Mouse (Mus musculus) embryonic facial prominence, embryonic 13.5 days (tissue): ENCODE measurements around the gene Pced1b. TPM values are rescaled to one million over a fixed set of nuclear protein-coding genes. Genes with fewer than 3 reads are reported as not detected.

ENCODE experiments used
- ATAC-seq: fragments of 200-750 bp; cut with Nextera tagmentation; 2 replicates; pipeline ENCODE4 v1.8.0; 2017; ENCODE audit warnings: low read depth; ENCODE audit not compliant: insufficient number of reproducible peaks, insufficient read depth, low FRiP score, low TSS enrichment
- H3K27ac ChIP-seq: fragments of 300-500 bp; sonication (generic); 2 replicates; pipeline ENCODE4 v1.5.1; 2015; ENCODE audit warnings: moderate library complexity, mild to moderate bottlenecking, inconsistent platforms
- H3K27me3 ChIP-seq: fragments of 300-500 bp; sonication (generic); 2 replicates; pipeline ENCODE4 v1.6.1; 2015; ENCODE audit warnings: mild to moderate bottlenecking, inconsistent platforms
- H3K36me3 ChIP-seq: fragments of 300-500 bp; sonication (generic); 2 replicates; pipeline ENCODE4 v1.6.1; 2015; ENCODE audit warnings: mild to moderate bottlenecking, inconsistent platforms
- H3K4me1 ChIP-seq: fragments of 300-500 bp; sonication (generic); 2 replicates; pipeline ENCODE4 v1.6.1; 2015; ENCODE audit warnings: inconsistent platforms
- H3K4me2 ChIP-seq: fragments of 300-500 bp; sonication (generic); 2 replicates; pipeline ENCODE4 v1.6.1; 2015; ENCODE audit warnings: moderate library complexity, mild to moderate bottlenecking, inconsistent platforms
- H3K4me3 ChIP-seq: fragments of 300-500 bp; sonication (generic); 2 replicates; pipeline ENCODE4 v1.5.1; 2015; ENCODE audit warnings: mild to moderate bottlenecking, inconsistent platforms
- H3K9ac ChIP-seq: fragments of 300-500 bp; sonication (generic); 2 replicates; pipeline ENCODE4 v1.6.1; 2015; ENCODE audit warnings: mild to moderate bottlenecking, inconsistent platforms
- H3K9me3 ChIP-seq: fragments of 300-500 bp; sonication (generic); 2 replicates; pipeline ENCODE4 v1.6.1; 2016; ENCODE audit warnings: inconsistent platforms
- WGBS: fragments of 180-500 bp; shearing (Covaris S2); methylation state at CpG from one replicate; pipeline ENCODE4 v1.1.7; 2015; ENCODE audit warnings: mixed read lengths; 5-methylcytosine and 5-hydroxymethylcytosine counted together
- polyA plus RNA-seq: library from polyadenylated mRNA; unstranded; fragments of >200 nt; fragmentation: Nextera tagmentation; extraction: Ambion mirVana; gene quantifications from 2 replicates; pipeline ENCODE4 v1.2.1, GENCODE M21; 2015

The Pced1b gene
- polyA plus RNA-seq, 1 experiment from 2014 or later = 3.3 TPM

GRCm38 (mm10) chr15:97323466-97323865 lies 76.6 kb downstream of the Pced1b start:
- no peak overlapping the region for H3K27ac ChIP-seq
- H3K27me3 ChIP-seq = no peaks in the 10 kb centered on the region
- no peaks in the 10 kb centered on the region for H3K36me3 ChIP-seq
- no peak overlapping the region for H3K9ac ChIP-seq
- no peak overlapping the region for H3K4me3 ChIP-seq
- no peak for ATAC-seq
- peaks cover 6% of the 10 kb centered on the region; the same call in 1 of the 2 replicates for H3K9me3 ChIP-seq
- H3K4me1 ChIP-seq = no peaks in the 10 kb centered on the region
- 78% methylated on average over 24 of the region's 24 CpGs for WGBS
- no peak overlapping the region for H3K4me2 ChIP-seq

- Histone ChIP-seq H3K36me3 (no peaks in the 10 kb centered on the region), H3K9me3 (peaks cover 6% of the 10 kb centered on the region; the same call in 1 of the 2 replicates), H3K4me3 (no peak overlapping the region), H3K4me2 (no peak overlapping the region), H3K9ac (no peak overlapping the region), H3K4me1 (no peaks in the 10 kb centered on the region), H3K27me3 (no peaks in the 10 kb centered on the region), H3K27ac (no peak overlapping the region)
- ATAC-seq = no peak
- 65% methylated on average over 9 of the region's 9 CpGs for WGBS
Observed at GRCm38 (mm10) chr15:97324311-97324710, 77.4 kb downstream of the Pced1b start.

DNA sequence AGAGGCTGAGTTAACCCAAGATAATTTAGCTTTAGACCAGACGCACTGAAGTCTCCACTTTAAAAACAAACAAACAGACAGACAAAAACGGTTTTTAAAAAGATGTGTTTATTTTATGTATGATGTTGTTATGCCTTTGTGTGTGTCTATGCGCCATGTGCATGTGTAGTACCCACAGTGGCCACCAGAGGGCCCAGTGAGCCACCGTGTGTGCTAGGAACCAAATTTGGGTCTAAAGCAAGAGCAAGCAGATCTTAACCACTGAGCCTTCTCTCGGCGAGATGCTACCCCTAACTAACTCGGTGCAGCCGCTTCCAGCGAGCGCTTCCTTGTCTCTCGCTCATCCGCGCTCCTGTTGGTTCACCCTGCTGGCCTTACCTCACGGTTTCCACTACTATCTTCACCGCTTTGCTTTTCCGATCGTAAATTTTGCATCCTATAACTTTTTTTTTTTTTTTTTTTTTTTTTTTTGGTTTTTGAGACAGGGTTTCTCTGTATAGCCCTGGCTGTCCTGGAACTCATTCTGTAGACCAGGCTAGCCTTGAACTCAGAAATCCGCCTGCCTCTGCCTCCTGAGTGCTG lies 80.7 kb downstream of the Pced1b start:
- no peak overlapping the region for H3K27ac ChIP-seq
- no peak overlapping the region for H3K9ac ChIP-seq
- WGBS = 68% methylated on average over 18 of the region's 18 CpGs
- ATAC-seq = no peak
- no peak overlapping the region for H3K4me2 ChIP-seq
- no peaks in the 10 kb centered on the region for H3K4me1 ChIP-seq
- H3K36me3 ChIP-seq = no peaks in the 10 kb centered on the region
- no peaks in the 10 kb centered on the region for H3K27me3 ChIP-seq
- H3K9me3 ChIP-seq = peaks cover 6% of the 10 kb centered on the region; the same call in 1 of the 2 replicates
- H3K4me3 ChIP-seq = no peak overlapping the region

- H3K36me3 ChIP-seq = no peaks in the 10 kb centered on the region
- peaks cover under 1% of the 10 kb centered on the region; the same call in 1 of the 2 replicates for H3K9me3 ChIP-seq
- H3K4me2 ChIP-seq = no peak overlapping the region
- H3K4me3 ChIP-seq = no peak overlapping the region
- no peak overlapping the region for H3K9ac ChIP-seq
- H3K27ac ChIP-seq = no peak overlapping the region
- no peaks in the 10 kb centered on the region for H3K27me3 ChIP-seq
- WGBS = 72% methylated on average over 9 of the region's 9 CpGs
- ATAC-seq = no peak
- H3K4me1 ChIP-seq = no peaks in the 10 kb centered on the region
Observed at GRCm38 (mm10) chr15:97332582-97332981, 85.7 kb downstream of the Pced1b start.

DNA sequence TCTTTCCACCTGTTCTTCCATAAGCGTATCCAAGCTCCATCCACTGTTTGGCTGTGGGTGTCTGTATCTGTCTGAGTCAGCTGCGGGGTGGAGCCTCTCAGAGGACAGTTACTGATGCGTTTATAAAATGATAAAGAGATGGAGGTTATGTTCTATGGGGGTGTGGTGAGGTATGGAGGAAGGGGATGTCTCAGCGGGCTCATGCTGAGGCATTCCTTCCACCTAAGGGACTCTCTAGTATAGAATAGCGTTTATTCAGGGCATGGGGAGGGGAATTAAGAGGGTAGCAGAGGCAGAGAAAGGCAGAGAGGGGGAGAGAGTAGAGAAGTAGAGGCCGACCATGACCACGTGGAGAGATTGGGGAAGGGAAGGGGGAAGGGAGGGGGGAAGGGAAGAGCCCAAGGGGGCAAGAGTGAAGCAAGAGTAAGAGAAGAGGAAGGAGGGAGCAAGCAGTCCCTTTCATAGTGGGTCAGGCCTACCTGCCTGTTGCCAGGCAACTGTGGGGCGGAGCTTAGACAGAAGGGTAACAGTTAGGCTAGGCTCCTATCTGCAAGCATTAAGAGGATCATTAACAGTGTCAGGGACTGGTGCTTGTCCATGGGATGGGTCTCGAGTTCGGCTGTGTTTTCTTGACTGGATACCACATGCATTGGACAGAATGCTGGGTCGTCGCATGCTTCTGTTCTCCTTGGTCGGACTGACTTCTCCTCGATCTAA lies 90.9 kb downstream of the Pced1b start:
- Histone ChIP-seq H3K4me1 (peaks cover 7% of the 10 kb centered on the region; the same call in 1 of the 2 replicates), H3K9me3 (peaks cover 5% of the 10 kb centered on the region; the same call in 1 of the 2 replicates), H3K27me3 (no peaks in the 10 kb centered on the region), H3K9ac (peak overlapping the region; percentile 46; the same call in 1 of the 2 replicates), H3K27ac (no peak overlapping the region), H3K4me3 (peak overlapping the region; percentile 36), H3K36me3 (no peaks in the 10 kb centered on the region), H3K4me2 (peak overlapping the region; percentile 61)
- no peak for ATAC-seq
- 30% methylated on average over 14 of the region's 14 CpGs for WGBS

DNA sequence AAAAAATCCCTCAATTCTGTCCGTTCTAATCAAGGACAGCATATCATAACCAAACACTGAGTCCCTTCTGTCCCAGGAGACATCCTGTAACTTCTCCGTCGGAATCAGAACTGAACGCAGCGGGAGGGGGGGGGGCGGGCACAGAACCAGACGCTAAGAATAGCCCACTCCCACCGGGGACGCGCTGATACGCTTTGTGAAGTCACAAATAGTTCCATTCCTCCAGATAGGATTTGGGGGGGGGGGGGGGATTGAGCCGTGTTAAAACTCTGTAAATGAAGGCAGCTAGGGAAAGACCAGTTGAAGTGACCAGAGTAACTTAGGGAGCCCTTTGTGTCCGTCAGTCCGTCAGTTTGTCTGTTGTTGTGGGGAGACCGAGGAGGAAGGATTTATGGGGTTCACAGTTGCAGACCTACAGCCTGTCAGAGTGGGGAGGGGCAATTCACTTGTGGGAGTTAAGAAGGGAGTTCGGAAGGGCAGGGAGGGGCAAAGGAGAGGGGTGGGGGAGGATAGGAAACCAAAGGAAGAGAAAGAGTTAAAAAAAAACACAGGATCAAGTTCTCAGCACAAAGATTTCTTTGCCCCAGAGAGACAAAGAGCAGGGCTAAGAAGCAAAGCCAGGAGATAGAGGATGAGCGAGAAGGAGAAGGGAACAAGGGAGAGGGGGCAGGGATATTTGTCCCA lies 91.6 kb downstream of the Pced1b start:
- Histone ChIP-seq H3K36me3 (no peaks in the 10 kb centered on the region), H3K4me1 (peaks cover 7% of the 10 kb centered on the region; the same call in 1 of the 2 replicates), H3K4me2 (peak overlapping the region; percentile 61), H3K27ac (no peak overlapping the region), H3K27me3 (no peaks in the 10 kb centered on the region), H3K9me3 (peaks cover 5% of the 10 kb centered on the region; the same call in 1 of the 2 replicates), H3K4me3 (peak overlapping the region; percentile 36), H3K9ac (peak overlapping the region; percentile 46)
- WGBS = 2% methylated on average over 17 of the region's 17 CpGs
- ATAC-seq = no peak

DNA sequence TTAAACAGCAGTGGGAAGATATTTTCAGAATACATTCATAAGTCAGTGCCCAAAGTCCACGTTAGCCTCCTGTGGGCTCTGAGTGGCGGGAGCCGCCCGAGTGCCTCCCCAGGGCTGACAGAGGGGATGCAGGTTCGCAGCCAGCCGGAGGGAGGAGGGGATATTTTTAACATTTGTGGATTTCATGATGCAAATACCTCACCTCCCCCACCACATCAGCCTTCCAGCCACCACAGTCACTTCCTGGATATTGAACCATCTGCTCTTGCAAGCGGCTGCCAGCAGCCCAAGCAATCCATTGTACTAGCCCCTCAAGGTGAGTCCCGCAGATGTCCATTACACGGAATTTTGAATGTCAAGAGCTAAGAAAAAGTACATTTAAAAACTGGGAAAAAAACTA lies 95.4 kb downstream of the Pced1b start:
- whole genome bisulfite sequencing = 92% methylated on average over 9 of the region's 9 CpGs
- Histone ChIP-seq H3K9ac (no peak overlapping the region), H3K9me3 (peaks cover 5% of the 10 kb centered on the region; the same call in 1 of the 2 replicates), H3K27ac (no peak overlapping the region), H3K4me2 (no peak overlapping the region), H3K4me3 (no peak overlapping the region), H3K36me3 (no peaks in the 10 kb centered on the region), H3K4me1 (peaks cover 7% of the 10 kb centered on the region; the same call in 1 of the 2 replicates), H3K27me3 (no peaks in the 10 kb centered on the region)
- no peak for ATAC-seq

GRCm38 (mm10) chr15:97342945-97343344 lies 96.0 kb downstream of the Pced1b start:
- H3K36me3 ChIP-seq = no peaks in the 10 kb centered on the region
- WGBS = 86% methylated on average over 8 of the region's 8 CpGs

GRCm38 (mm10) chr15:97343921-97344320 lies 97.0 kb downstream of the Pced1b start:
- Histone ChIP-seq H3K9ac (no peak overlapping the region), H3K4me2 (no peak overlapping the region), H3K27me3 (no peaks in the 10 kb centered on the region), H3K4me3 (no peak overlapping the region), H3K9me3 (peaks cover 5% of the 10 kb centered on the region; the same call in 1 of the 2 replicates), H3K36me3 (no peaks in the 10 kb centered on the region), H3K27ac (no peak overlapping the region), H3K4me1 (no peaks in the 10 kb centered on the region)
- WGBS = 89% methylated on average over 9 of the region's 9 CpGs
- ATAC-seq = no peak

More at GRCm38 (mm10) chr15:97342945-97343344, 96.0 kb downstream of the Pced1b start:
- Histone ChIP-seq H3K4me1 (peaks cover 5% of the 10 kb centered on the region; the same call in 1 of the 2 replicates), H3K27me3 (no peaks in the 10 kb centered on the region), H3K9ac (no peak overlapping the region), H3K27ac (no peak overlapping the region), H3K4me3 (no peak overlapping the region), H3K9me3 (peaks cover 5% of the 10 kb centered on the region; the same call in 1 of the 2 replicates), H3K4me2 (no peak overlapping the region)
- ATAC-seq = no peak

DNA sequence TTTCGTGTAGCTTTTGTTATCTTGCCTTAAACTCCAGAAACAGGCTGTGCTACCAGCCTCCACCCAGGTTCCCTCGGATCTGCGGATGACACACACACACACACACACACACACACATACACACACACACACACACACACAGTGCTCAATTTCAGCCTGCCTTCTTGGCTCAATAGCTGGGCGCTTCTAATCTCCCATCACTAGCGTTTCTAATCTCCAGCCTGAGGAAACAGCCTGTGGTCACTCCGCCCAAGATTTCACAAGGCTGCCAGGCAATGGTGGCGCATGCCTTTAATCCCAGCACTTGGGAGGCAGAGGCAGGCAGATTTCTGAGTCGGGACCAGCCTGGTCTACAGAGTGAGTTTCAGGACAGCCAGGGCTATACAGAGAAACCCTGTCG lies 98.2 kb downstream of the Pced1b start:
- Histone ChIP-seq H3K4me2 (no peak overlapping the region), H3K36me3 (no peaks in the 10 kb centered on the region), H3K4me1 (no peaks in the 10 kb centered on the region), H3K9ac (no peak overlapping the region), H3K27me3 (no peaks in the 10 kb centered on the region), H3K9me3 (no peaks in the 10 kb centered on the region; the same call in 1 of the 2 replicates), H3K27ac (no peak overlapping the region), H3K4me3 (no peak overlapping the region)
- no peak for ATAC-seq
- 95% methylated on average over 9 of the region's 9 CpGs for WGBS

- no peaks in the 10 kb centered on the region for H3K27me3 ChIP-seq
- H3K9ac ChIP-seq = no peak overlapping the region
- no peak overlapping the region for H3K27ac ChIP-seq
- no peak overlapping the region for H3K4me3 ChIP-seq
- ATAC-seq = no peak
- H3K4me2 ChIP-seq = no peak overlapping the region
- H3K4me1 ChIP-seq = no peaks in the 10 kb centered on the region
- H3K9me3 ChIP-seq = no peaks in the 10 kb centered on the region
- WGBS = 75% methylated on average over 6 of the region's 6 CpGs
- no peaks in the 10 kb centered on the region for H3K36me3 ChIP-seq
Observed at GRCm38 (mm10) chr15:97345917-97346316, 99.0 kb downstream of the Pced1b start.
